In genomic region chr4:155959275-155959674, GRCm38 (mm10) we compare ENCODE assay signal across 9 mouse cellular contexts. TPM values are rescaled to one million over a fixed set of nuclear protein-coding genes. Genes with fewer than 3 reads are reported as not detected.
DNase-seq lines count a peak whose midpoint lies in the region; ATAC-seq and TF ChIP-seq lines count a peak whose summit lies in the region.
"Had no signal": no experiment of that assay in that cellular context is flagged by ENCODE, and none has a peak within 500 bp of the region (broad histone marks: within the 10 kb centered on the region; RNA-seq: fewer than 3 reads in every experiment).

No protein-coding gene starts in this region.

- no peak overlapping the region for H3K27ac ChIP-seq in forebrain, postnatal 0 days (ENCODE audit: low read depth, low read length)
- H3K27ac ChIP-seq: lung, embryonic 15.5 days had no signal

- no peak overlapping the region for H3K4me3 ChIP-seq in forebrain, postnatal 0 days (ENCODE audit: low read depth, low read length)
- H3K4me3 ChIP-seq: lung, embryonic 15.5 days had no signal

- peaks cover 47% of the 10 kb centered on the region for H3K36me3 ChIP-seq in forebrain, postnatal 0 days (ENCODE audit: insufficient read depth)

- peak; percentile 84 for TF ChIP-seq CTCF in forebrain, postnatal 0 days (IDR thresholded peaks at IDR 0.05; ENCODE audit: low read depth)

- no peaks in the 10 kb centered on the region for H3K9me3 ChIP-seq in forebrain, postnatal 0 days (ENCODE audit: low read length)
- H3K9me3 ChIP-seq: lung, embryonic 15.5 days had no signal

- H3K4me2 ChIP-seq in forebrain, postnatal 0 days (ENCODE audit: low read depth): no peak overlapping the region
- H3K4me2 ChIP-seq: lung, embryonic 15.5 days had no signal

- no peak overlapping the region for H3K9ac ChIP-seq in forebrain, postnatal 0 days
- H3K9ac ChIP-seq: lung, embryonic 15.5 days had no signal

- peak; percentile 86 for DNase-seq in MN1 (ENCODE audit: low spot score)
- peak; percentile 83 for DNase-seq in forebrain, postnatal 0 days
- DNase-seq in layer of hippocampus, postnatal 25 days (ENCODE audit: extremely low spot score in 1 of 2, low spot score in 1 of 2): peak; percentile 42 to 73
- peak; percentile 75 to 85 for DNase-seq in right cerebral cortex, postnatal 10 days (ENCODE audit: low spot score in 2 of 2)
- DNase-seq in urinary bladder, postnatal 4 days (ENCODE audit: low spot score in 2 of 2): peak; percentile 61 to 74

- no peaks in the 10 kb centered on the region for H3K4me1 ChIP-seq in forebrain, postnatal 0 days (ENCODE audit: insufficient read depth)

- WGBS in forebrain, postnatal 0 days: 6% methylated on average over 5 of the region's 5 CpGs

- 0 out of 2 replicates have a peak, but pooled peaks have one; percentile 23 for ATAC-seq in cerebellum, adult (ENCODE audit: insufficient number of reproducible peaks, low FRiP score, low TSS enrichment)
- ATAC-seq in forebrain, postnatal 0 days: peak; percentile 86
- ATAC-seq in hematopoietic stem cell, adult 5-6 weeks (replicated peaks in 1 of 2; ENCODE audit: insufficient read depth in 1 of 2, low FRiP score in 2 of 2, low TSS enrichment in 1 of 2, low read depth in 1 of 2, poor library complexity in 2 of 2, severe bottlenecking in 2 of 2): peak; percentile 65 to 70
- peak; percentile 76 for ATAC-seq in megakaryocyte, adult 5-6 weeks (ENCODE audit: poor library complexity, severe bottlenecking)

- H3K27me3 ChIP-seq in forebrain, postnatal 0 days (ENCODE audit: insufficient read depth, low read length): no peaks in the 10 kb centered on the region
- H3K27me3 ChIP-seq: lung, embryonic 15.5 days had no signal

RNA-seq across cellular contexts. Expression of gene C1qtnf12, which starts 2.8 kb away (rescaled TPM):
- 12.8 and 13.9 TPM in 2 replicates for total RNA-seq in forebrain, postnatal 0 days (2014; rRNA removed)
- 10.3 and 11.1 TPM in 2 replicates for polyA plus RNA-seq in forebrain, postnatal 0 days (2015; fragmentation: Nextera tagmentation; extraction: Ambion mirVana)
- total RNA-seq in hematopoietic stem cell, adult 5-6 weeks (2017): 12.1 and 36.7 TPM in 2 replicates
- total RNA-seq in layer of hippocampus, postnatal 25 days (2021): 10 to 100 TPM; 16.7 to 17.7 TPM
- total RNA-seq in megakaryocyte, adult 5-6 weeks (2015): 30.3 and 40.1 TPM in 2 replicates
- total RNA-seq in megakaryocyte, adult 5-6 weeks (2017): 9.4 and 14.6 TPM in 2 replicates

RNA-seq across cellular contexts. Expression of gene Ube2j2, which starts 15.6 kb away (rescaled TPM):
- 80.3 and 84.7 TPM in 2 replicates for total RNA-seq in forebrain, postnatal 0 days (2014; rRNA removed)
- 138 and 163 TPM in 2 replicates for polyA plus RNA-seq in forebrain, postnatal 0 days (2015; fragmentation: Nextera tagmentation; extraction: Ambion mirVana)
- total RNA-seq in hematopoietic stem cell, adult 5-6 weeks (2017): 80.7 and 104 TPM in 2 replicates
- total RNA-seq in layer of hippocampus, postnatal 25 days (2021): 10 to 100 TPM; 71.5 to 73.6 TPM
- 65.3 and 67.7 TPM in 2 replicates for total RNA-seq in megakaryocyte, adult 5-6 weeks (2015)
- 91.4 and 101 TPM in 2 replicates for total RNA-seq in megakaryocyte, adult 5-6 weeks (2017)

RNA-seq across cellular contexts. Expression of gene B3galt6, which starts 33.2 kb away (rescaled TPM):
- total RNA-seq in forebrain, postnatal 0 days (2014; rRNA removed): 39.5 and 43.9 TPM in 2 replicates
- 19.4 and 28.6 TPM in 2 replicates for polyA plus RNA-seq in forebrain, postnatal 0 days (2015; fragmentation: Nextera tagmentation; extraction: Ambion mirVana)
- total RNA-seq in hematopoietic stem cell, adult 5-6 weeks (2017): 8.6 and 11.8 TPM in 2 replicates
- total RNA-seq in layer of hippocampus, postnatal 25 days (2021): 10 to 100 TPM; 10.4 to 11.2 TPM
- total RNA-seq in megakaryocyte, adult 5-6 weeks (2015): 3.5 and 3.6 TPM in 2 replicates
- 3.5 and 4.0 TPM in 2 replicates for total RNA-seq in megakaryocyte, adult 5-6 weeks (2017)

RNA-seq across cellular contexts. Expression of gene Sdf4, which starts 33.4 kb away (rescaled TPM):
- total RNA-seq in forebrain, postnatal 0 days (2014; rRNA removed): 123 and 126 TPM in 2 replicates
- 115 and 117 TPM in 2 replicates for polyA plus RNA-seq in forebrain, postnatal 0 days (2015; fragmentation: Nextera tagmentation; extraction: Ambion mirVana)
- 151 and 176 TPM in 2 replicates for total RNA-seq in hematopoietic stem cell, adult 5-6 weeks (2017)
- total RNA-seq in layer of hippocampus, postnatal 25 days (2021): 100 to 1,000 TPM; 180 to 193 TPM
- total RNA-seq in megakaryocyte, adult 5-6 weeks (2015): 43.6 and 57.5 TPM in 2 replicates
- 216 and 221 TPM in 2 replicates for total RNA-seq in megakaryocyte, adult 5-6 weeks (2017)

RNA-seq across cellular contexts. Expression of gene Tnfrsf4, which starts 54.4 kb away (rescaled TPM):
- total RNA-seq in forebrain, postnatal 0 days (2014; rRNA removed): 0.48 and 1.3 TPM in 2 replicates
- polyA plus RNA-seq in forebrain, postnatal 0 days (2015; fragmentation: Nextera tagmentation; extraction: Ambion mirVana): 0.40 and 0.49 TPM in 2 replicates
- 2.3 and 6.6 TPM in 2 replicates for total RNA-seq in hematopoietic stem cell, adult 5-6 weeks (2017)
- 1 to 10 TPM; 1.0 to 2.2 TPM for total RNA-seq in layer of hippocampus, postnatal 25 days (2021)
- total RNA-seq in megakaryocyte, adult 5-6 weeks (2015): 1.5 and 2.1 TPM in 2 replicates
- total RNA-seq in megakaryocyte, adult 5-6 weeks (2017): 1.2 and 2.8 TPM in 2 replicates

Comparison
In these comparisons a context has a peak if more than half of its experiments do, and no peak if none do; other contexts are left out.
1. ATAC-seq: peak in every context shown above with its lines; median percentile 86 in forebrain, postnatal 0 days; 76 in megakaryocyte, adult 5-6 weeks; 68 in hematopoietic stem cell, adult 5-6 weeks; 23 in cerebellum, adult.